Mouse (Mus musculus): ENCODE measurements around the gene Epb41l5. TPM values are rescaled to one million over a fixed set of nuclear protein-coding genes. Genes with fewer than 3 reads are reported as not detected.

Epb41l5 gene
- total RNA-seq (2023), result under 1 TPM; 0.44 to 0.55 TPM

DNA sequence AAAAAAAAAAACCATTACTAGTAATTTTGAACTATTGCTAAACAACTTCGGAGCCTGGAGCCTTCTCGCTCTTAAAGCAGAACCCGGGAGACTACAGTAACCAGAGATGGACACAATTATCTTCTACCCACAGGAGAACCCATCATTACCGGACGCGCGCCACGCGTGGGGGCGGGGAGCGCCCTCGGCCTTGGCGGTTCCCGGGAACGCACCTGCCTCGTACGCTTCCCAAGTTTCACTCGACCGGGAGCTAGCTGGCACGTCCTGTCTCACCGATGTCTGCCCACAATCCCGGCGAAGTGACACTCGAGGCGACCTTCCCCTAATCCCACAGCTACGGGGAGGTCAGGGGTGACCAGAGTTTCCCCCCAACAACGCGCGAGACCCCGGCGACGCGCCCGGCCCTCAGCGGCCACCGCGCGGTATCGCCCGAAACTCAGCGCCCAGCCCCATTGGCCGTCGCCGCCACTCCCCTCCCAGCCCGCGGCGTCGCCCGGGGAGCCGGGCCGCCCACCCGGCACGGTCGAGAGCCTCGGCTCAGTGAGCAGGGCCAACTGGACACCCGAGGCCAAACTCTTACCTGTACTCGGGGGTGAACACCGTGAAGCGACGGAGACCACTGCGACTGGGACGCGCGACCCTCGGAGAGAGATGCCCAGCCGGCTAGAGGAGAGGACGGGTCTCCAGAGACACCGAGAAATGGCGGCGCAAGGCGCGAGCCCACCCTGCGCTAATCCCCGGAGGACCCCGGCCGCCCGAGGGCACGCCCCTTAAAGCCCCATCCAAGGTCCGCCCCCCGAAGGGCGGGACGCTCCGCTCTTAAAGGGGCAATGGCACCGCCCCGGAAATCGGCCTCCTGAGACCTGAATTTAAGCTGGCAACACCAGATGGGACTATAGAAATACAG lies at the start of gene Epb41l5:
Gene Epb41l5, minus strand, starts transcription at position 796 of the 907 bp plus-strand sequence.

DNA sequence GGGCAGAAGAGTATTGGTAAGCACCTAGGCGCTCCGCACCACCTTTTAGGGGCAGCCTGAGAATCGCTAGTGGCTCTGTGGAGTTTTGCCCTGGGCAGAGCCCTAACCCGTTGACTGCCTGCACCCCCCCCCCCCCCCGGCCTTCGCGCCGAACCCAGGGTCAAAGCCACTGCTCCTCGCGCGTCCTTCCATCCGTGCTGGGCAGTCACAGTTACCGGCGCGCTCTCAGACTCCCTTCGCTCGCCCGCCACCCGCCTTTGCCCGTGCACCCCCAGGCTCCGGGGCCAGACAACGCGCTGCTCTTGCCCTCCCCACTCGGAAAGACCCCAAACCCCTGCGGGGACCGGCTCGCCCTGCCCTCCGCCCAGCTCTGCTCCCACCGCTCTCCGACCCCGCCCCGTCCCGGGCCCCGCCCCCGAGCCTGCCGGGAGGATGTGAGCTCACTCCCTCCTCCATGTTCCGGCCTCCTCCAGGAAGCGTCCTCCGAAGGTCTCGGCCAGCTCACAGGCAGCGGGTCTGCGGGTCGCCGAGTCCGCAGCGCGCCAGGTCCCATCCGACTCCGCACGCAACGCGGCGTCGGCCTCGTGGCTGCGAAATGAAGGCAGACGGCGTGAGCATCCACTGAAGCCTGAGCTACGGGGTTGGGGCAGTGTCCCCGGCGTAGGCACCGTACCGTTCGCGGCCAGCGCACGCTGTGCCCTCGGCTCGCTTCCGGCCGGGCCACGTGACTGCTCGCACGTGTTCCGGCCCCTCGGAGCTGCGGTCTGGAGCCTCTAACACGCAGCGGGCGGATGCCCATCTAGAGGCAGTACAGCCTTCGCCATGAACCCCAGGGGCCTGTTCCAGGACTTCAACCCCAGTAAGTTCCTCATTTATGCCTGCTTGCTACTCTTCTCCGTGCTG lies 122.9 kb downstream of the Epb41l5 start, which contains the start of gene Tmem185b:
Gene Tmem185b, plus strand, starts transcription at position 472 of the 903 bp plus-strand sequence.

DNA sequence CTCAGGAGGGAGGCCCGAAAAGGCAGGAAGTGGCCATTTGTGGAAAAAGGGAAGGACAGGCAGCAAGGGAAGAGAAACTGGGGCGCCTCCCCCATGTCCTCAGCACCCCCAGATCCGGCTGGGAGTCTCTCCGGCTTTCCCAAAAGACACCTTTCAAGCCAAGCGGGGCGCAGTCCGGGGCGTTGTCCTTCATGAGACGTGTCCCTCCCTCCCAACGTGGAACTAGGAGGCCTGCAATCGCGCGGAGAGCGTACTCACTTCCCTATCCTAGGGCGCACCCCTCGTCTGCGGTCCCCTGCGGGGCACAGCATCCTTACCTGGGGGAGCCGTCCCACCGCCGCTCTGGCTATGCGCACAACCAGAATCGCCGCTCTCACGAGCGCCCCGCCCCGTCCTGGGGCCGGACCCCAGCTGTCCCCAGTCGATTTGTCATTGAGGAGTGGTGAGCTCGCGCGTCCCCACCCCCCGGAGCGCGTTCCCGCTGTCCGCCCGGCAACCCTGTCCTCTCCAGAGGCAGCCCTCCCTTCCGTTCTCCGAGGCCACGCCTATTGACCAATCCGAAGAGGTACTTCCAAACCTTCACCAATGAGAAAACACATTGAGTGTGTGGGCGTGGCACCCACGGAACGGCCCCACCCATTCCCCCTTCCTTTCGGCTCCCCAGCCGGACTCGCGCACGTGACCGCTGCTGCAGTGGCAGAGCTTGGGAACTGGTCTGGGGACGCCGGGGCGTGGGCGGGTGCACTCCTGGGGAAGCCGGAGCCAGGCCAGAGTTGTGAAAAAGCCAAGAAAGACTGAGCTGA lies 144.3 kb downstream of the Epb41l5 start, which contains the start of gene Ralb:
Gene Ralb, minus strand, starts transcription at position 535 of the 803 bp plus-strand sequence.

Other genes starting within 250 kb of the Epb41l5 start
- under 1 TPM in 1 of 2 experiments, not detected in 1; 0.09 TPM for gene Inhbb, start 226.8 kb downstream of the Epb41l5 start, total RNA-seq (2023)
- 10 to 100 TPM; 83.1 to 88.3 TPM for gene Ralb, start 144.2 kb downstream of the Epb41l5 start, total RNA-seq (2023)
- gene Tmem185b, start 122.8 kb downstream of the Epb41l5 start, total RNA-seq (2023), result 10 to 100 TPM; 26.2 to 31.1 TPM
- 1 to 10 TPM; 3.7 to 6.4 TPM for gene Ptpn4, start 188.6 kb upstream of the Epb41l5 start, total RNA-seq (2023)

Measured in neutrophil, adult 83 days (primary cell).